Mouse (Mus musculus): ENCODE data around the gene AC170998.1.

DNA sequence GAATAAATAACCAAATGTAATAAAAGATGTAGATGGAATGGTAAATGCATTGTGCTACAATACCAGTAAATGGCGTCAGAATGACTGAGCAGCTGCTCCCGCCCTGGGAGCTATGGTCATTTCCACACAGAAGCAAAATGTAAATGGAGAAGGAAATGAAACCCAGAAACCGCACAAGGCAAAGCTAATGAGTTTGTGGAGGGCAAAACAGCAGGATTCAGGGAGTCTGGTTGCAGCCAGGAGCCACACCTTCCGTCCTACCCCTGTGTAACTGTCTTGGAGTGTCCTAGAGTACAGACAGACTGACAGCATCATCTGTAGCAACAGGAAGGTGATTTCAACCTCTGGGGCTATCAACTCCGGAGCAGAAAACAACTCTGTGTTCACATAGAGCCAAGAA lies 30.6 kb downstream of the AC170998.1 start:
- no peak for TF ChIP-seq CTCF (IDR thresholded peaks at IDR 0.05; ENCODE audit: low read depth)
- TF ChIP-seq EP300 (optimal IDR thresholded peaks at IDR 0.05), result no peak

Measured in stomach, postnatal 0 days (tissue).